Mouse (Mus musculus) layer of hippocampus, postnatal 14 days (tissue): ENCODE results near the gene Slc22a4. TPM values are rescaled to one million over a fixed set of nuclear protein-coding genes. Genes with fewer than 3 reads are reported as not detected.

Source experiments
- total RNA-seq, 2 experiments: library from RNA; stranded (reverse); gene quantifications; 2 replicates each; pipeline ENCODE4 v1.2.3; 2021

The Slc22a4 gene
- total RNA-seq, 2 experiments from 2014 or later = 7.2 to 7.3 TPM

Other genes with a start within 250 kb of the Slc22a4 start
- gene Gm12216, start 168.8 kb downstream of the Slc22a4 start, total RNA-seq = 1 to 10 TPM; 2.4 to 4.1 TPM
- 10 to 100 TPM; 12.4 to 13.5 TPM for gene Slc22a5, start 136.4 kb downstream of the Slc22a4 start, total RNA-seq
- 1 to 10 TPM; 2.9 to 4.2 TPM for gene Slc22a21, start 47.8 kb downstream of the Slc22a4 start, total RNA-seq
- gene Pdlim4, start 40.9 kb upstream of the Slc22a4 start, total RNA-seq = 10 to 100 TPM; 17.7 to 17.9 TPM
- 10 to 100 TPM; 21.1 to 22.4 TPM for gene P4ha2, start 72.0 kb upstream of the Slc22a4 start, total RNA-seq
- gene Csf2, start 221.6 kb upstream of the Slc22a4 start, total RNA-seq = not detected
- not detected for gene Il3, start 239.2 kb upstream of the Slc22a4 start, total RNA-seq